ENCODE assay signal across 32 mouse cellular contexts in genomic region chr2:173742744-173743143, GRCm38 (mm10). TPM values are rescaled to one million over a fixed set of nuclear protein-coding genes. Genes with fewer than 3 reads are reported as not detected.
A peak's percentile ranks its signal among the peaks of the same experiment; 100 is the strongest.
DNase-seq lines count a peak whose midpoint lies in the region; ATAC-seq and TF ChIP-seq lines count a peak whose summit lies in the region.
"Had no signal": no experiment of that assay in that cellular context is flagged by ENCODE, and none has a peak within 500 bp of the region (broad histone marks: within the 10 kb centered on the region; RNA-seq: fewer than 3 reads in every experiment).

No protein-coding gene starts in this region.

- peaks cover 36% of the 10 kb centered on the region for H3K4me1 ChIP-seq in limb, embryonic 12.5 days (replicated peaks)
- peaks cover 27% of the 10 kb centered on the region for H3K4me1 ChIP-seq in limb, embryonic 10.5 days
- H3K4me1 ChIP-seq in forebrain, embryonic 13.5 days: peaks cover 19% of the 10 kb centered on the region

- intact Hi-C loops in gastrocnemius, adult 2 months (cut with DNase I): no loop called here

- H3K27me3 ChIP-seq in limb, embryonic 12.5 days: no peaks in the 10 kb centered on the region
- H3K27me3 ChIP-seq in limb, embryonic 10.5 days (ENCODE audit: low read depth, poor library complexity, severe bottlenecking): no peaks in the 10 kb centered on the region
- H3K27me3 ChIP-seq in forebrain, embryonic 13.5 days: no peaks in the 10 kb centered on the region
- H3K27me3 ChIP-seq: heart, embryonic 13.5 days; hindbrain, embryonic 12.5 days; midbrain, embryonic 13.5 days; neural tube, embryonic 12.5 days had no signal

- TF ChIP-seq CTCF in gastrocnemius, adult 2 months (IDR thresholded peaks at IDR 0.05): no peak

- no peak overlapping the region for H3K4me2 ChIP-seq in limb, embryonic 12.5 days
- H3K4me2 ChIP-seq in forebrain, embryonic 13.5 days: no peak overlapping the region
- H3K4me2 ChIP-seq: heart, embryonic 13.5 days; hindbrain, embryonic 12.5 days; midbrain, embryonic 13.5 days; neural tube, embryonic 12.5 days had no signal

- DNase-seq in gastrocnemius, adult 2 months: no peak
- DNase-seq in gastrocnemius, postnatal 10 days: no peak
- DNase-seq in limb, embryonic 10.5 days (ENCODE audit: low spot score): no peak
- peak; percentile 39 for DNase-seq in adrenal gland, adult 8-10 months
- peak; percentile 41 to 45 for DNase-seq in adrenal gland, postnatal 36 days
- DNase-seq in thymus, postnatal 10 days (ENCODE audit: low spot score in 2 of 2): no peak
- DNase-seq: cerebellum, adult 11 months; cerebellum, postnatal 10 days; forebrain, postnatal 0 days; gastrocnemius, postnatal 36 days; heart, adult 2 months; heart, postnatal 14 days; kidney, postnatal 10 days; left cerebral cortex, postnatal 4 days; lung, adult 18-20 months; lung, postnatal 14 days; thymus, postnatal 36 days had no signal

- no peak overlapping the region for H3K9ac ChIP-seq in limb, embryonic 12.5 days (replicated peaks)
- no peak overlapping the region for H3K9ac ChIP-seq in forebrain, embryonic 13.5 days
- H3K9ac ChIP-seq: forebrain, postnatal 0 days; heart, embryonic 13.5 days; hindbrain, embryonic 12.5 days; midbrain, embryonic 13.5 days; neural tube, embryonic 12.5 days had no signal

- H3K4me3 ChIP-seq in gastrocnemius, adult 2 months: peak overlapping the region; percentile 53
- H3K4me3 ChIP-seq in limb, embryonic 12.5 days (replicated peaks): no peak overlapping the region
- H3K4me3 ChIP-seq in limb, embryonic 10.5 days: no peak overlapping the region
- H3K4me3 ChIP-seq in forebrain, embryonic 13.5 days: no peak overlapping the region
- H3K4me3 ChIP-seq: forebrain, embryonic 10.5 days; heart, adult 2 months; heart, embryonic 13.5 days; hindbrain, embryonic 12.5 days; midbrain, embryonic 13.5 days; neural tube, embryonic 12.5 days had no signal

- H3K36me3 ChIP-seq in limb, embryonic 12.5 days: peaks cover 24% of the 10 kb centered on the region; the same call in 1 of the 2 replicates
- peaks cover 32% of the 10 kb centered on the region for H3K36me3 ChIP-seq in limb, embryonic 10.5 days
- H3K36me3 ChIP-seq in forebrain, embryonic 13.5 days (ENCODE audit: poor library complexity, severe bottlenecking): peaks cover 20% of the 10 kb centered on the region

- WGBS in limb, embryonic 12.5 days: 79% methylated on average over 9 of the region's 9 CpGs
- WGBS in limb, embryonic 10.5 days: 87% methylated on average over 9 of the region's 9 CpGs
- 91% methylated on average over 9 of the region's 9 CpGs for WGBS in forebrain, embryonic 13.5 days

- 0 out of 2 replicates have a peak, but pooled peaks cover 4% of the 10 kb centered on the region for H3K9me3 ChIP-seq in limb, embryonic 12.5 days
- no peaks in the 10 kb centered on the region for H3K9me3 ChIP-seq in limb, embryonic 10.5 days (replicated peaks)
- H3K9me3 ChIP-seq in forebrain, embryonic 13.5 days (replicated peaks): 0 out of 2 replicates have a peak, but pooled peaks cover 6% of the 10 kb centered on the region
- H3K9me3 ChIP-seq: hindbrain, embryonic 12.5 days; midbrain, embryonic 13.5 days; neural tube, embryonic 12.5 days had no signal

- ATAC-seq in limb, embryonic 12.5 days (ENCODE audit: insufficient number of reproducible peaks, insufficient read depth, low FRiP score, low TSS enrichment, low read depth): no peak
- no peak for ATAC-seq in forebrain, embryonic 13.5 days
- ATAC-seq: CD4-positive, CD25-positive, alpha-beta regulatory T cell, adult 4 months; forebrain, postnatal 0 days; midbrain, embryonic 13.5 days had no signal

- peak overlapping the region; percentile 79 for H3K27ac ChIP-seq in gastrocnemius, adult 2 months
- 0 out of 2 replicates have a peak overlapping the region, but pooled peaks have one; percentile 9 for H3K27ac ChIP-seq in limb, embryonic 12.5 days
- no peak overlapping the region for H3K27ac ChIP-seq in limb, embryonic 10.5 days
- H3K27ac ChIP-seq in forebrain, embryonic 13.5 days: no peak overlapping the region
- H3K27ac ChIP-seq: forebrain, embryonic 10.5 days; heart, adult 2 months; heart, embryonic 13.5 days; hindbrain, embryonic 12.5 days; midbrain, embryonic 13.5 days; neural tube, embryonic 12.5 days had no signal

RNA-seq across cellular contexts. Expression of gene Vapb, which starts 5.4 kb away (rescaled TPM):
- total RNA-seq in gastrocnemius, adult 2 months (2021): 100 to 1,000 TPM; 159 to 160 TPM
- 100 to 1,000 TPM; 150 to 160 TPM for total RNA-seq in gastrocnemius, postnatal 10 days (2021)
- 11.0 and 14.8 TPM in 2 replicates for polyA plus RNA-seq in limb, embryonic 12.5 days (2016; fragmentation: Nextera tagmentation; extraction: Ambion mirVana)
- 7.6 and 9.0 TPM in 2 replicates for polyA plus RNA-seq in limb, embryonic 10.5 days (2016; fragmentation: Nextera tagmentation; extraction: Ambion mirVana)
- total RNA-seq in adrenal gland, adult 8-10 months (2022): 100 to 1,000 TPM; 156 to 208 (median 192) TPM
- total RNA-seq in adrenal gland, postnatal 36 days (2021): 100 to 1,000 TPM; 177 to 196 TPM
- polyA plus RNA-seq in forebrain, embryonic 13.5 days (2015; fragmentation: Nextera tagmentation; extraction: Ambion mirVana): 9.0 and 11.4 TPM in 2 replicates

RNA-seq across cellular contexts. Expression of gene 1700010B08Rik, which starts 23.5 kb away (rescaled TPM):
- not detected for total RNA-seq in gastrocnemius, adult 2 months (2021)
- not detected for total RNA-seq in gastrocnemius, postnatal 10 days (2021)
- not detected in 2 replicates for polyA plus RNA-seq in limb, embryonic 12.5 days (2016; fragmentation: Nextera tagmentation; extraction: Ambion mirVana)
- polyA plus RNA-seq in limb, embryonic 10.5 days (2016; fragmentation: Nextera tagmentation; extraction: Ambion mirVana): not detected in 2 replicates
- total RNA-seq in adrenal gland, adult 8-10 months (2022): under 1 TPM in 1 of 4 experiments, not detected in 3; 0.32 TPM
- not detected for total RNA-seq in adrenal gland, postnatal 36 days (2021)
- polyA plus RNA-seq in forebrain, embryonic 13.5 days (2015; fragmentation: Nextera tagmentation; extraction: Ambion mirVana): not detected in 2 replicates
- total RNA-seq: forebrain, postnatal 0 days; gastrocnemius, postnatal 36 days; heart, adult 2 months; heart, postnatal 14 days; layer of hippocampus, postnatal 14 days; left cerebral cortex, adult 8-10 months; left cerebral cortex, postnatal 4 days; liver, adult 2 months; megakaryocyte, adult 5-6 weeks had no signal
- polyA plus RNA-seq: CD4-positive, CD25-positive, alpha-beta regulatory T cell, adult 4 months; cortical plate, adult 2 months; embryonic facial prominence, embryonic 11.5 days; forebrain, embryonic 10.5 days; forebrain, postnatal 0 days; heart, embryonic 13.5 days; hindbrain, embryonic 12.5 days; liver, adult 2 months; midbrain, embryonic 13.5 days; neural tube, embryonic 12.5 days; small intestine, adult 2 months had no signal

Comparison
In these comparisons a context has a peak if more than half of its experiments do, and no peak if none do; other contexts are left out.
1. H3K27ac ChIP-seq: peak in gastrocnemius, adult 2 months (single experiment) and limb, embryonic 12.5 days (single experiment); none in limb, embryonic 10.5 days (single experiment) and forebrain, embryonic 13.5 days (single experiment).
2. DNase-seq: peak in adrenal gland, adult 8-10 months (single experiment) and adrenal gland, postnatal 36 days (2 of 2); none in gastrocnemius, adult 2 months (single experiment), gastrocnemius, postnatal 10 days (single experiment), limb, embryonic 10.5 days (single experiment) and thymus, postnatal 10 days (0 of 2).